ENCODE assay signal across 7 mouse cellular contexts in the genomic region with DNA sequence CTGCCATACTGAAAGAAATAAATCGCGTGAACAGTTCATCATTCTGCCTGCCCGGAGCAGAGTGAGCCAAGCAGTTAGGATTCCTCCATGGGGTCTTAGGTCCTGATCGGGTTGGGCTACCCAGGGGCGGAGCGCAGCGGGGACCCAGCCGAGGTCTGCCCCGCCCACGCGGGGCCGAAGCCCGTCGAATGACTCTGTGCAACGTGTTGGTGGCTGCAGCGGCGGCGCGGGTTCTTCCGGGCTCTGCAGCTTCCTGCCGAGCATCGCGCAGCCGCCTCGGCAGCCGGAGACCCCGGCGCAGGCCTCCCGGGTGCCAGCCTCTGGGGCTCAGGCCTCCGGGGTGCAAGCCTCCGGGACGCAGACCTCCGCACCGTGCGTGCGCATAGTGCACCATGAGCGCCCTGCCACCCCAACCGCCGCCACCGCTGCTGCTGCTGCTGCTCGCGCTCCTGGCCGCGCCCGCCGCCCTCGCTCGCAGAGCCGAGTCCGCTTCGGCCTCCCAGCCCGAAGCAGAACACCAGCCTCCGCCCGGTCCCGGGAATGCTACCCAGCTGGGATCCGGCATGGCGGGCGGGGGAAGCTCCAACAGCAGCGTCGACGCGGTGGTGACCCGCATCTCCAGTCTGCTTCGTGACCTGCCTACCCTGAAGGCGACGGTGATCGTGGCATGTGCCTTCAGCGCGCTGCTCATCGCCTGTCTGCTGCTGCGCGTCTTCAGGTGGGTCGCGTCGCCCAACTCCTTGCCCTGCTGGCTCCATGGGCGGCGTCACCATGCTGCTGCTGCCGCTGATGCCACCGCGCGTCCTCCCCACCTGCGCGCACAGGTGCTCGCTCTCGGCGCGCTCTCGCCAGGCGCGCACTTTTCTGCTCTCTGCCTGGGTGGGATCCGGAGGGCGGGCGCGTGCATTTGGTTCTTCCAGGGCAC. TPM values are rescaled to one million over a fixed set of nuclear protein-coding genes. Genes with fewer than 3 reads are reported as not detected.
DNase-seq lines count a peak whose midpoint lies in the region; ATAC-seq and TF ChIP-seq lines count a peak whose summit lies in the region.

A gene (plus strand): TSS at position 192 of the 925 bp plus-strand sequence.

- DNase-seq in adrenal gland, adult 8-10 months, result peak; percentile 40
- DNase-seq in embryonic facial prominence, embryonic 11.5 days (ENCODE audit: low spot score), result peak; percentile 78
- peak; percentile 54 for DNase-seq in limb, embryonic 14.5 days (ENCODE audit: low spot score)
- peak; percentile 84 for DNase-seq in midbrain, embryonic 14.5 days
- DNase-seq in testis, postnatal 10 days (ENCODE audit: low spot score), result peak; percentile 56

- H3K9ac ChIP-seq in embryonic facial prominence, embryonic 11.5 days (replicated peaks; ENCODE audit: low read length), result peak within 1 kb of the TSS; percentile 74
- H3K9ac ChIP-seq in heart, embryonic 11.5 days (ENCODE audit: low read depth, low read length), result peak within 1 kb of the TSS; percentile 74
- H3K9ac ChIP-seq in kidney, embryonic 14.5 days (ENCODE audit: low read depth, low read length), result peak within 1 kb of the TSS; percentile 66
- H3K9ac ChIP-seq in limb, embryonic 14.5 days (ENCODE audit: low read depth, low read length, severe bottlenecking), result peak within 1 kb of the TSS; percentile 76
- H3K9ac ChIP-seq in midbrain, embryonic 14.5 days (replicated peaks; ENCODE audit: low read length), result peak within 1 kb of the TSS; percentile 88

- peaks cover 4% of the 10 kb centered on the region for H3K27me3 ChIP-seq in embryonic facial prominence, embryonic 11.5 days (ENCODE audit: control insufficient read depth, insufficient read depth, low read length)
- H3K27me3 ChIP-seq in heart, embryonic 11.5 days (ENCODE audit: control insufficient read depth, insufficient read depth, low read length), result peaks cover 25% of the 10 kb centered on the region
- H3K27me3 ChIP-seq in kidney, embryonic 14.5 days (ENCODE audit: control insufficient read depth, insufficient read depth, low read length), result peaks cover 6% of the 10 kb centered on the region; the same call in 1 of the 2 replicates
- H3K27me3 ChIP-seq in limb, embryonic 14.5 days (ENCODE audit: control insufficient read depth, insufficient read depth, low read length), result peaks cover 14% of the 10 kb centered on the region
- H3K27me3 ChIP-seq in midbrain, embryonic 14.5 days (ENCODE audit: control insufficient read depth, insufficient read depth, low read length), result peaks cover 18% of the 10 kb centered on the region

- no peak within 1 kb of the TSS for H3K27ac ChIP-seq in embryonic facial prominence, embryonic 11.5 days (replicated peaks; ENCODE audit: low read depth, low read length)
- H3K27ac ChIP-seq in heart, embryonic 11.5 days (ENCODE audit: low read depth, low read length), result 0 out of 2 replicates have a peak within 1 kb of the TSS, but pooled peaks have one; percentile 15
- H3K27ac ChIP-seq in kidney, embryonic 14.5 days (ENCODE audit: low read depth, low read length), result peak within 1 kb of the TSS; percentile 38; the same call in 1 of the 2 replicates
- peak within 1 kb of the TSS; percentile 52 for H3K27ac ChIP-seq in limb, embryonic 14.5 days (replicated peaks; ENCODE audit: low read depth, low read length)
- peak within 1 kb of the TSS; percentile 81 for H3K27ac ChIP-seq in midbrain, embryonic 14.5 days (replicated peaks; ENCODE audit: low read depth, low read length)

- peak within 1 kb of the TSS; percentile 60 for H3K4me3 ChIP-seq in embryonic facial prominence, embryonic 11.5 days (ENCODE audit: low read depth, low read length)
- H3K4me3 ChIP-seq in heart, embryonic 11.5 days (ENCODE audit: low read depth, low read length), result peak within 1 kb of the TSS; percentile 71
- H3K4me3 ChIP-seq in kidney, embryonic 14.5 days (ENCODE audit: low read length), result peak within 1 kb of the TSS; percentile 65
- H3K4me3 ChIP-seq in limb, embryonic 14.5 days (replicated peaks; ENCODE audit: low read length), result peak within 1 kb of the TSS; percentile 66
- peak within 1 kb of the TSS; percentile 66 for H3K4me3 ChIP-seq in midbrain, embryonic 14.5 days (replicated peaks; ENCODE audit: low read depth, low read length)

- no peaks in the 10 kb centered on the region for H3K36me3 ChIP-seq in embryonic facial prominence, embryonic 11.5 days (replicated peaks; ENCODE audit: control insufficient read depth, insufficient read depth, low read depth, low read length)
- no peaks in the 10 kb centered on the region for H3K36me3 ChIP-seq in heart, embryonic 11.5 days (ENCODE audit: control insufficient read depth, insufficient read depth, low read length)
- no peaks in the 10 kb centered on the region for H3K36me3 ChIP-seq in kidney, embryonic 14.5 days (ENCODE audit: control insufficient read depth, insufficient read depth, low read length)
- no peaks in the 10 kb centered on the region for H3K36me3 ChIP-seq in limb, embryonic 14.5 days (ENCODE audit: control insufficient read depth, insufficient read depth, low read length)
- H3K36me3 ChIP-seq in midbrain, embryonic 14.5 days (ENCODE audit: control insufficient read depth, insufficient read depth, low read length), result no peaks in the 10 kb centered on the region

- H3K9me3 ChIP-seq in embryonic facial prominence, embryonic 11.5 days (replicated peaks; ENCODE audit: control insufficient read depth, low read length), result no peaks in the 10 kb centered on the region
- no peaks in the 10 kb centered on the region for H3K9me3 ChIP-seq in heart, embryonic 11.5 days (replicated peaks; ENCODE audit: control insufficient read depth, low read length)
- H3K9me3 ChIP-seq in kidney, embryonic 14.5 days (ENCODE audit: control insufficient read depth, low read length), result no peaks in the 10 kb centered on the region
- H3K9me3 ChIP-seq in limb, embryonic 14.5 days (ENCODE audit: control insufficient read depth, low read length), result no peaks in the 10 kb centered on the region
- no peaks in the 10 kb centered on the region for H3K9me3 ChIP-seq in midbrain, embryonic 14.5 days (ENCODE audit: control insufficient read depth, low read length)

- WGBS in embryonic facial prominence, embryonic 11.5 days, result 1% methylated on average over 79 of the region's 94 CpGs
- 1% methylated on average over 93 of the region's 94 CpGs for WGBS in heart, embryonic 11.5 days (ENCODE audit: insufficient replicate concordance)
- WGBS in kidney, embryonic 14.5 days, result under 1% methylated on average over 83 of the region's 94 CpGs
- 1% methylated on average over 57 of the region's 94 CpGs for WGBS in limb, embryonic 14.5 days
- WGBS in midbrain, embryonic 14.5 days, result under 1% methylated on average over 94 of the region's 94 CpGs

- peak within 1 kb of the TSS; percentile 97 for H3K4me2 ChIP-seq in embryonic facial prominence, embryonic 11.5 days (ENCODE audit: low read depth, low read length)
- peak within 1 kb of the TSS; percentile 99 for H3K4me2 ChIP-seq in heart, embryonic 11.5 days
- H3K4me2 ChIP-seq in kidney, embryonic 14.5 days (replicated peaks; ENCODE audit: low read depth, low read length), result peak within 1 kb of the TSS; percentile 97
- peak within 1 kb of the TSS; percentile 98 for H3K4me2 ChIP-seq in limb, embryonic 14.5 days (replicated peaks; ENCODE audit: low read depth, low read length, severe bottlenecking)
- H3K4me2 ChIP-seq in midbrain, embryonic 14.5 days (ENCODE audit: low read length), result peak within 1 kb of the TSS; percentile 91

- peak; percentile 84 for ATAC-seq in embryonic facial prominence, embryonic 11.5 days (replicated peaks; ENCODE audit: insufficient number of reproducible peaks, low FRiP score, low TSS enrichment, low read depth)
- ATAC-seq in heart, embryonic 11.5 days (replicated peaks; ENCODE audit: insufficient number of reproducible peaks, low FRiP score, low TSS enrichment), result peak; percentile 78
- peak; percentile 94 for ATAC-seq in kidney, embryonic 14.5 days (ENCODE audit: low FRiP score, low TSS enrichment)
- ATAC-seq in limb, embryonic 14.5 days (ENCODE audit: low FRiP score, low read depth), result peak; percentile 83
- ATAC-seq in midbrain, embryonic 14.5 days (ENCODE audit: low FRiP score, low TSS enrichment), result peak; percentile 79

- peaks cover 3% of the 10 kb centered on the region; the same call in 1 of the 2 replicates for H3K4me1 ChIP-seq in embryonic facial prominence, embryonic 11.5 days (ENCODE audit: control insufficient read depth, insufficient read depth, low read length)
- peaks cover 7% of the 10 kb centered on the region for H3K4me1 ChIP-seq in heart, embryonic 11.5 days (ENCODE audit: control insufficient read depth, insufficient read depth, low read length)
- peaks cover 13% of the 10 kb centered on the region for H3K4me1 ChIP-seq in kidney, embryonic 14.5 days (ENCODE audit: control insufficient read depth, insufficient read depth, low read length)
- peaks cover 14% of the 10 kb centered on the region for H3K4me1 ChIP-seq in limb, embryonic 14.5 days (ENCODE audit: control insufficient read depth, insufficient read depth, low read length)
- no peaks in the 10 kb centered on the region for H3K4me1 ChIP-seq in midbrain, embryonic 14.5 days (ENCODE audit: control insufficient read depth, insufficient read depth, low read length)

- no peak for TF ChIP-seq POLR2A in limb, embryonic 14.5 days (IDR thresholded peaks at IDR 0.05; ENCODE audit: borderline replicate concordance, extremely low read depth, insufficient read depth, insufficient read length)

RNA-seq across cellular contexts. Expression of the gene that starts here (rescaled TPM):
- total RNA-seq in adrenal gland, adult 8-10 months (2022), result 10 to 100 TPM; 13.3 to 15.8 (median 14.3) TPM
- 34.4 and 36.6 TPM in 2 replicates for polyA plus RNA-seq in embryonic facial prominence, embryonic 11.5 days (2014; fragmentation: Nextera tagmentation; extraction: Ambion mirVana)
- 30.8 and 36.9 TPM in 2 replicates for polyA plus RNA-seq in heart, embryonic 11.5 days (2014; fragmentation: Nextera tagmentation; extraction: Ambion mirVana)
- 17.9 and 33.9 TPM in 2 replicates for polyA plus RNA-seq in kidney, embryonic 14.5 days (2014; fragmentation: Nextera tagmentation; extraction: Ambion mirVana)
- polyA plus RNA-seq in limb, embryonic 14.5 days (2012; rRNA removed), result 20.8 and 23.4 TPM in 2 replicates
- 31.3 and 34.4 TPM in 2 replicates for polyA plus RNA-seq in limb, embryonic 14.5 days (2014; fragmentation: Nextera tagmentation; extraction: Ambion mirVana)
- 18.9 and 26.7 TPM in 2 replicates for polyA plus RNA-seq in midbrain, embryonic 14.5 days (2014; fragmentation: Nextera tagmentation; extraction: Ambion mirVana)
